Mouse (Mus musculus) lung, postnatal 0 days (tissue): Measurements from ENCODE around the gene Trp53i13.

Source experiments
- CTCF ChIP-seq: IDR thresholded peaks from 2 replicates; pipeline ENCODE4 v1.5.1; 2016; ENCODE audit warnings: antibody characterized with exemption, mild to moderate bottlenecking
- EP300 ChIP-seq: IDR thresholded peaks from 2 replicates; pipeline ENCODE4 v1.6.1; 2016; ENCODE audit warnings: antibody characterized with exemption, mild to moderate bottlenecking, control low read depth

DNA sequence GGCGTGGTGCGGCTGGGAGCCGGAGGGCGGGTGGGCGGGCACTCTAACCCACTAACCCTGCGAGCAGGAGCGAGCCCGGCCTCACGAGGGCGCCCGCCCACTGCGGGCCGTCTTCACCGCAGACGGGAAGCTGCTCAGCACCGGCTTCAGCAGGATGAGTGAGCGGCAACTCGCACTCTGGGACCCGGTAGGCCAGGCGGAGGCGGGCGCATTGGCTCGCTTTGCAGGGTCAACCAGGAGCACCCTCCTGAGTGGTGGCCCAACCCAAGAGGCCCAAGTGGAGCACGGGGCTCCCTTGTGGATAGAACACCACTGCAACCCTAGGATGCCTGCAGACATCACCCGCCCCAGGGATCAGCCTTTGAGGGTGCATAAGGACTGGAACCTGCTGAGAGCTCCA, 48.6 kb downstream of the Trp53i13 start:
- TF ChIP-seq CTCF (peak; percentile 71), EP300 (no peak)
